Mouse (Mus musculus) neural tube, postnatal 0 days (tissue): ENCODE data around the gene 4921507P07Rik. TPM values are rescaled to one million over a fixed set of nuclear protein-coding genes. Genes with fewer than 3 reads are reported as not detected.

Experiments
- microRNA-seq: library from miRNA; unstranded; fragments of <30 nt; microRNA quantifications from one replicate; pipeline ENCODE4, GENCODE M21; 2016
- polyA plus RNA-seq: library from polyadenylated mRNA; unstranded; fragments of >200 nt; fragmentation: Nextera tagmentation; extraction: Ambion mirVana; gene quantifications from 2 replicates; pipeline ENCODE4 v1.2.1, GENCODE M21; 2015

4921507P07Rik gene
- polyA plus RNA-seq, result 1.9 and 2.3 TPM in 2 replicates

DNA sequence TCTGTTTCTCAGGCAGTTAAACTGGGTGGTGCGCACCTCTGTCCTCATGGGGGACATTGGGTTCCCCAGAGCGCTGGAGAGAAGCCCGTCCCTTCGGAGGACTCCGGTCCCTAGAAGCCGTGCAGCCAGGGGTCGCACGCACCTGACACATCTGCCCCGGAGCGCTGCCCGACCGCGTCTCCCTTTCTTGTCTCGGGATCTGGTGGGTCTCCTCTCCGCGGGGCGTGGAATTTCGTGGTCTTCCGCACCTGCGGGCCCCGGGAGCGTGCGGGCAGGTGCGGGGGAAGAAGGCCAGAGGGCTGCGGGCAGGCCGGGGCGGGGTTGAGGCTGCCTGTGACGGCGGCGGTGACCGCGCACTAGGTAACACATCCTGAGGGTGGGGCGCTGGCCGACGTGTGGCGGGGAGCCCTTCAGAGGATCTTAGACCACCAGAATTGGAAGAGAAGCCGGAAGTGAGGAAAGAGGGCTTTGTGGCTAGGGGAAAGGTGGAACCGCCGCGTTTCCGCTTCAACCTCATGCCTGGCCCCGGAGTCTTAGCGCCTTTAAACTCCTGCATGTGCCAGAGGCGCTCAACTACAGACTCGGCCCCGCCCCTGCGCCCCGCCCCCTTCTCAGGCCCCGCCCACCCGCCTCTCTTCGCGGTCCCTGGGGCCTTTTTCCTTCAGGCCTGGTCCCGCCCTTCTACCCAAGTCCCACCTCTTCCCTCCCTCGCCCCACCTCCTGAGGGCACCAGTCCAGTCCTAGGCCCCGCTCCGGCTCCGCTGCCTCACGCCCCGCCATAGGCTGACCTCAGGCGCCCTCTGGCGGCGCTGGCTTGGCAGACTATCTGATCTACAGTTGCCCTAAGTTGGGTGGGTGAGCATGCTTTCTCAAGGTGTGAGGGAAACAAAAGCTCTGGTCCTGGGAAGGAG is at the start of gene 4921507P07Rik:
Gene 4921507P07Rik, minus strand, starts transcription at position 332 of the 911 bp plus-strand sequence.

DNA sequence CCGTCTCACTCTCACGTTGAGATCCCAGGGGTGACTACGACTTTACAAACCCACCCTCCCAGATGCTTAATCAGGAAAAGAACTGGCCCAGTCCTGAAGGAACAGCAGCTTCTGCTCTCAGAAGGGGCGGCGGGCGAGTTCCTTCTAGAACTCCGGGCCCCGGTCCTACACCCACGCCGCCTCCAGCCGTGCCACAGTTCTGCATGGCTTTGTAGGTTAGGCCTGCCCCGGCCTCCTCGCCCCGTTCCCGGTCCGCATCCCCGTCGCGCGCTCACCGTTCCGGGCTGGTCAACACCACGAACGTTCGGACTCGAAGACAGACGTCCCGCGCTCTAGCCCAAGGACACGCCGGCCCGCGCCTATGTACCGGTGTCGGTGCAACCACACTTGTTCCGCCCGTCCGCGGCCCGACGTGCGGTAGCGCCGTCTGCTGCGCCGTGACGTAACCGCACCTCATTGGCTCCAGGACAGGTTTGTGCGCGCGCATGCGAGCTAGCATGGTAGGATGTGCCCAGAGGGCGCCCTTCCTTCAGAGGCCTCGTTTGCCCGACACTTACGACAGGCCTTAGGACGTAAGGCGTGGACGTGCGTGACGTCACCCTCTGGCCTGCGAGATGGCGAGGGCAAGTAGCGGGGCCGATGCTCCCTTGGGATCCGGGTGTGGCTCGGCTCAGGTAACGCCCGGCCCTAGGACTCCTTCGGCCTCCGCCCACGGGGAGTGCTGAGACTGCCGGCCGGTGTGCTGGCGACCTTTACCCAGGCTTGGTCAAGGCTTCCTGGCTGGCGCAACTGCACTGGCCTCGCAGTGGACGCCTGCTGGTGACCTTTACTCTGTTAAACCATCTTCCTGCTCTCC is 30.1 kb downstream of the 4921507P07Rik start, which contains the start of gene Cycs:
Gene Cycs, minus strand, starts transcription at position 398 of the 856 bp plus-strand sequence.

Small RNAs within 50 kb of the gene (microRNA-seq; reads per million reads assigned to microRNA genes)
- gene Mir6371, result not detected

Other genes starting within 250 kb of the 4921507P07Rik start
- 4.5 and 5.1 TPM in 2 replicates for gene Osbpl3, start 140.4 kb downstream of the 4921507P07Rik start, polyA plus RNA-seq
- gene Cycs, start 30.1 kb downstream of the 4921507P07Rik start, polyA plus RNA-seq, result 94.8 and 111 TPM in 2 replicates
- gene Npvf, start 57.8 kb upstream of the 4921507P07Rik start, polyA plus RNA-seq, result 0.19 TPM in 1 of 2 replicates, not detected in the other